Mouse (Mus musculus) embryo, embryonic 10 days (tissue): ENCODE data around the gene Tubgcp5.
"Not testable (repeated sequence)": the region's sequence is repeated elsewhere in the genome, so short reads cannot be mapped to it uniquely, and the experiment has no call there.

ENCODE experiments used
- DNase-seq: peaks from one replicate; pipeline ENCODE4 v3.0.0-alpha.2; 2015; ENCODE audit warnings: low spot score

The Tubgcp5 gene

DNA sequence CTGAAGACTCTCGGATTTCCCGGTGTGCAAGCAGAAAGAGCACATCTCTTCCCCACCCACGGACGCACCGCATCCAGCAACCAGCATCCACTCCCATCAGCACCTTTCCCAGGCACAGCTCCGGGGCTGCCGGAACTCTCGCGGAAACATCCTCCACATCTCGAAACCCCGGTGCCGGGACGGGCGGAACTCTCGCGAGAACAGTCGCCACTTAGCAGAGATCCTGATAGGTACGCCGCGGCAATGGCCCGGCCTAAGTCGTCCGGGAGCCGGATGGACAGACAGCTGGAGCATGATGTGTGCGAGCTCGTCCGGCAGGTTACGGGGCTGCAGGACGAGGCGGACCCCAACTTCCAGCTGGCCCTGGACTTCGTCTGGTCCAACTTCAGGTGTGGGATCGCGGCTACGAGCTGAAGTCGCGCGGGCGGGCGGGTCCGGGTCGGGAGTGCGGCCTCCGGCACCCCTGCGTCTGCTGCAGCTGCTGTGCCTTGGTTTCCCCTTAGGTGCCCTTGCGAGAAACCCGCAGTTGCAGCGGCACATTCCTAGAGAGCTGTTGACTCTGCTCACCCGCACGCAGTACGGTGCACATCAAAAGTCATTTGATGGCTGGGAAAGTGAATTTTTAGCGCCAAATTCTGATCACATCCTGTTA is at the start of gene Tubgcp5:
Tubgcp5 (plus strand) TSS at position 203 of the 652 bp plus-strand sequence.
- DNase-seq = peak; percentile 99

DNA sequence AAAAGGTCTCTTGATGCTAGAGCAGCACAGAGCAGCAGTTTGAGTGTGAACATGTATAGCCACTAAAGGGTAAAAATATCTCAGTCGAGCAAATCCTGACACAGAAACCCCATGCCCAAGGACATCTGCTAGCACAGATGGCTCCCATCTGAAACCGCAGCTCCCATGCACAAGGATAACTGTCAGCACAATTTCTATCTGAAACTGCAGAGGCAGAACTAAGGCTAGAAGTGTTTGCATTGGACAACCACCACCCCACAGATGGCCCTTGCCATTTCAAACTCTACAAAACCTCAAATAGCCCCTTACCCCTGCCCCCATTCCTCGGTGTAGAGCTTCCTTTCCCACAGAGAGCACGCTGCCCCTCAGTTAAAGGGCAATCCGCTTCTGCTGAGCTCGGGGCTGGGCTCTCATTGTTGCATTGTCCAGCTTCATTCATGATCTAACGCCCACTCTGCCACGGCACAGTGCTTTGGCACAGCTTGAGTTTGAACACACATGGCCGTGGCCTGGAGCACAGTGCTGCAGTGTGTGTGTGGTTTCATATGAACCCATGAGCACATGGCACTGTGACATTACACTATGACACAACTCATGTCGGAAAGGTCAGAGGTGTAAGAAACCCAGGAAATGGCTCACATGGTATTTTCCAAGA is 49.3 kb upstream of the Tubgcp5 start:
- DNase-seq = peak; percentile 9

DNA sequence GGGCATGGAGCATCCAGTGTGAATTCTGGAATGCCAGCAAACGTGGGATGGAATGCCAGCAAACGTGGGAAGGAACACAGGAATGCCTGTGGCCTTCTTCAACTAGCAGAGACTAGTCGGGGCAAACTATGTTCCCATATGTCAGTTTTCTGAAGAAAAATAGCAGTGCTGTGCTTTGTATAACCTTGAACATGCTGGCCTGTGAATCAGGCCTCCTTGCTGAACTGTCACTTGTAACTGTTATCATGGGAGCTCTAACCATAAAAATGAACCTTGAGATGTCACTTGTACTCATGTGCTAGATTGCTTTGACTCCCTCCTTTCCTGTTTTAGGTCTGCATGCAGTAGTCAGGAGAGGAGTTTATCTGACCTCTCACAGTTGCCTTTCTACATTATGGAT is 43.1 kb upstream of the Tubgcp5 start:
- DNase-seq = no peak

GRCm38 (mm10) chr7:55759346-55759745 is 34.6 kb upstream of the Tubgcp5 start:
- no peak for DNase-seq

- DNase-seq = no peak
These were observed 26.0 kb upstream of the Tubgcp5 start, which contains the start of gene Siglech for GRCm38 (mm10) chr7:55767926-55768325. Gene Siglech, plus strand, starts transcription at chr7:55768178.

GRCm38 (mm10) chr7:55780011-55780410 is 13.9 kb upstream of the Tubgcp5 start:
- no peak for DNase-seq

DNA sequence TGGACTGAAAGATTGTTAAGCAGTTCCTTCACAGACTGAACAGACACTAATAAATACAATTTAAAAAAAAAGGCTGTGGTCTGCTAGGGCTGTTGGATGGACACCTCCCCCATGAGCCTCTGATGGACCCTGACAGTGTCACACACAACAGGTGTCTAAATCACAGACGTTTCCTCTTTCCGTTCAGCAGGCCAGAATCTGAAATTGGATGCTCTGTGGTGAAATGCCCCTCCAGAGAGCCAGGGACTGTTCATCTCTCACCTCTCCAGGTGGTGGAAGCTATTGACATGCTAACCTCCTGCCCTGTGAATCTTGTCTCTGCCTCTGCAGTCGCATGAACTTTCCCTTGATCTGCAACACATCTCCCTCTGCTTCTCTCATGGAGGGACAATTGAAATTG is 11.5 kb upstream of the Tubgcp5 start:
- DNase-seq = no peak

GRCm38 (mm10) chr7:55784580-55784979 is 9.4 kb upstream of the Tubgcp5 start:
- DNase-seq = no peak

- DNase-seq = not testable (repeated sequence)
These were observed 3.4 kb upstream of the Tubgcp5 start for GRCm38 (mm10) chr7:55790586-55790985.

DNA sequence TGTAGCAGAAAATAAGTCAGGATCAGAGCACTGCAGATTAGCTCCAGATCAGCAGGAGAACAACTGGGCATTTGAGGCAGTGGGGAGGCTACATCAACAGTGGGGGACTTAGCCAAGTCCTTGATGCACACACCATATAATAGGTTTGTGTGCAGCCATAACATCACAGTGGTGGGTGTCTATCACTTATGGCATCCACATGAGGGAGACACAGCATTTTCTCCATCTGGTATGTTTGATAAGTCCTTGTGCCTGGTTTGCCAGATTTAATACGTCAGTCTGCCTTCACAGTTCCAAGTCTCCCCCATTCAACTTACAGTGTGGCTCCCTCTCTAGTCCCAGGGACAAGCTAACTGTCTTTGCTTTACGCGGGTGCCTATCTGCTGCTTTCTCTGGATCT is 1.7 kb upstream of the Tubgcp5 start:
- DNase-seq = no peak

DNA sequence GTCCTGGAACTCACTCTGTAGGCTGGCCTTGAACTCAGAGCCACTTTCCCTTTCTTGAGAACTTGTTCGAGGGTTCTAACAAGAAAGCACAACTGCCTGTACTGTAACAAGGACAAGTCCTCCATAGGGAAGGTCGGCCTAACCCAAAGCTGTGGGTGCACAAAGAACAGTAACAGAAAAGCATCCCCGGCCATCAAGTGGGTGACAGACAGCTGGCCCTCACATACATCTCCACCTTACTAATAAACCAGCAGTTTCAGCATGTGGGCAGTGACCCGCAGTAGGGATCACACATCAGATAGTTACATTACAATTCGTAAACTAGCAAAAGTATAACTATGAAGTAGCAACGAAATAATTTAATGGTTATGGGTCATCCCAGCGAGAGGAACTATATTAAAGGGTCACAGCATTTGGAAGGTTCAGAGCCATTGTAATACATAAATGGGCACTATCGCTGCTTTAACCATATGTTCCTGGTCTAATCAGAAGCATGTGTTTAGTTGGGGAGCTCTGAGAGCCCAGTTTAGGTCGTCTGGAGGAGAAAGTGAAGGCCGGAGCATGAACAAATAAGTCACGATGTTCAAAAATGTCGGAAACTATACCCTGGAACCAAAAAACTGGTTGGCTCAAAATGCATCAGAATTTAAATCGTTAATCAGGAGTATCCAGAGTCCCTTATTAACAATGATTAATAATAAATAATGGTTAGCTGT is 560 bp upstream of the Tubgcp5 start:
- no peak for DNase-seq

DNA sequence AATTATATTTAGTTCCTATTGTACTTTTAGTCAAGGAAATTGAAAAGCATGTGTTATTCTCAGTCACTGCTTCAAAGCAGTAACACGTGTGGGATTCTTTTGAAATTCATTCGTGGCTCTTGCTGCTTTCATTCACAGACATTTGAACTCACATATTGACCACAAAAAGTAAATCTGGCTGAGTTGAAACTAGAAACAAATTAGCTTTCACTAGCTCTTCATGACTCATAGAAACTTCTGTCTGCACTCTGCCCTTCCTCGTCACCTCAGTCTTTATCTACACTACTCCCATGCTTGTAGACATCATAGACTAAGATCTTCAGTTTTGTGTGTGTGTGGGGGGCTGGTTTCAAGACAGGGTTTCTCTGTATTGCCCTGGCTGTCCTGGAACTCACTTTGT is 6.0 kb downstream of the Tubgcp5 start:
- DNase-seq = no peak

GRCm38 (mm10) chr7:55809967-55810366 is 16.0 kb downstream of the Tubgcp5 start:
- no peak for DNase-seq

DNA sequence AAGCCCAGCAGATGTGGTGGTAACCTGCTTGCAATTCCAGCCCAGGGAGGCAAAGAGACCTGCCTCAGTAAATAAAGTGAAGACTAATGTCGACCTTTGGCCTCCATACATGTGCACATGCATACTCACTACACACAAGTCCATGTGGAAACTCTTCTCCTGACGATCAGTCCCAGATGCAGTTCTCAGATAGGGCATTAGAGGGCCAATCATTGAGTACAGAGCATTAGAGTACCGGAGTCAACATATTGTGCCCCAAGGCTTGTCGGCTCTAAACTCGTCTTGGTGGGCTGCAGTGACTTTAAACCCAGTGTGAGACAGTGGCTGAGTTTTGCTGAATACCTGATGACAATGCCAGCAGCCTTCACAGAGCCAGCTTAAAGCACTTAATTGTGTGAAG is 30.5 kb downstream of the Tubgcp5 start:
- no peak for DNase-seq

GRCm38 (mm10) chr7:55827551-55827950 is 33.6 kb downstream of the Tubgcp5 start:
- no peak for DNase-seq

GRCm38 (mm10) chr7:55836877-55837276 is 42.9 kb downstream of the Tubgcp5 start:
- DNase-seq = no peak

DNA sequence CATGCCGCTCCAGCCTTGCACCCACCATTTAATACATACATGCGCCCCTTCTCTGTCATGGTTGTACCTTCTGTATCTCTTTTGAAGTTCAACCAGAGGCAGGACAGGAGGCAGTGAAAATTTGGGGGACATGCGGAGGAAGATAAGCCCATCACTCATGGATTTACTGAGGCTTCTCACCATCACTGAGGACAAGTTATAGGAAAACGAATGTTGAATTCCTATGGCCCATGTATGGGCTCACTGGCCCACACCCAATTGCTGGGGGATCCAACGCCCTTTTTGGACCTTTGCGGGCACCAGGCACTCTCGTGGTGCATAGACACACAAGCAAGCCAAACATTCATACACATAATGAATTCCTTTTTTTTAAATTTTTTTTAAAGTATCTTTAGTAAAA is 47.5 kb downstream of the Tubgcp5 start, which contains the start of gene Cyfip1:
Cyfip1 (plus strand) TSS at position 301 of the 400 bp plus-strand sequence.
- DNase-seq = no peak

GRCm38 (mm10) chr7:55841977-55842503 is 48.1 kb downstream of the Tubgcp5 start:
- peak; percentile 93 for DNase-seq

DNA sequence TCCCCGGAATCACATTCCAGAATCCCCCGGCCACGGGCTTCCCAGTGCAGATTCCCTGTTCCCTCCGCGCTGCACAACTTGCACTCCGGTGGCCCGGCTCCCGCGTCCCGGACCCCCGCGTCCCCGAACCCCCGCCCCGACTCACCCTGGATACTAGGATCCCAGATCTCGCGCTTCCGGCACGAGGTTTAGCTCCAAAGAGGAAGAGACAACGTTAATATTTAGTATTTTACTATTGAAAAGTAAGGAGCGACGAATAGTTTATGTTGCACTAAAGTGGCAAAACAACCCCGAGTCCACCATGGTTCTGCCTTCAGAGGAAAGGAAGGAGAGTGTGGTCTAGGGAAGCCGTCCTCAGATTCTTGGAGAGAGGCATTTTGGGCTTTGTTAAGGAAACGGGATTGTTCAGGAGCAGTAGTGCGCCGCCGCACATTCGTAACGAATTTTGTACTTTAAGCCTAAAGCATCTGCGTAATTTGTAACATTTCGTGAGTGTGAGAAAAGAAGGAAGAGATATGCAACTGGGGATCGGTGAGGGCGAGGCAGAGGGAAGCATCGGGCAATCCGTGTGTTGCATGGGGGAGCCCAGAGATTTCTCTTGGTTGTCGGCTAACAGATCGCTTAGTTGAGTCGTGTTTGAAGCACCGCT is 48.7 kb downstream of the Tubgcp5 start:
- DNase-seq = peak; percentile 40

DNA sequence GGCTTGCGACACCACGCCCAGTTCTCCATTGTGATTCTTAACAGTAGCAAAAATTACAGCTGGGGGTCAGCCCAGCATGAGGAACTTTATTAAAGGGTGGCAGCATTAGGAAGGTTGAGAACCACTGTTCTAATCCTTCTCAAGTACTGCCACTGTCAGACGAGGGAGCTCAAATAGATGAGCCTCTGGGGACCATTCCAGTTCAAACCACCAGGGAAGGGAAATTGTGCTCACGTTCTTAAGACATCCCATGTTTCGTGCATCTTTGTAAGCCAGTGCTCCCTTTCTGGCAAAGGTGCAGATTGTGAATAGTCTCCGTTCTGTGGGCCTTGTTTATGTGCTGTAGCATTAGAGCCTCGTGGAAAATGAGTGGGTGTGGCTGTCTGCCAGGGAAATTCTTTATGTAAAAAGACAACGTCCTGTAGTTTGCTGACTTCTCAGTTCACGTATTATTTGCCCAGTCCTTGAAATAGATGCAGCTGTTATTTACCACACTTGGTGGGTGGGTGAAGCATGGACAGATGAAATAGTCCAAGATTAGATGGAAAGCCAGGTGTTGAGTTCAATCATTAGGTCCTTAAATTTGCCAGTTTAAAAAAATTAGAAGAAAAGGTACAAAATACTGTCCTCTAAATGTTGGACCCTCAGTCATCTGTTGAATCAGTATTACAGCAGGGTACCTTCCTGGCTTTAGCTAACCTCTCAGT is 52.8 kb downstream of the Tubgcp5 start:
- DNase-seq = no peak

GRCm38 (mm10) chr7:55849948-55850571 is 56.1 kb downstream of the Tubgcp5 start:
- DNase-seq = peak; percentile 52
